Mouse (Mus musculus): ENCODE measurements around the gene Carmil2. TPM values are rescaled to one million over a fixed set of nuclear protein-coding genes. Genes with fewer than 3 reads are reported as not detected.

Gene Carmil2
- polyA plus RNA-seq, 1 experiment from 2014 or later, result 0.27 TPM

DNA sequence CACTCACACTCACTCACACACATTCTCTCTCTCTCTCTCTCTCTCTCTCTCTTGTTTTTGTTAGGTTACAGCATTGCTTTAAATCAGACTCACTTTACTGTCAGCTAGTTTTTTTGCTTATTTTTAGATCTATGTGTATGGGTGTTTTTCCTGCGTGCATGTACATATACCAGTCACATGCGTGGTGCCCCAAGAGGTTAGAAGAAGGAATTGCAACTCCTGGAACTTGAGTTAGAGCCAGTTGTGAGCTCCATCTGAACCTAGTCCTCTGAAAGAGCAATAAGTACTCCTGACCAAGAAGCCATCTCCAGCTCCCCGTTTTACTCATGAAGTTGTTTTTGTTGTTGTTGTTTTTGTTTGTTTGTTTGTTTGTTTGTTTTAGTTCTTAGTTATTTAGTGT is 24.9 kb upstream of the Carmil2 start:
- Histone ChIP-seq H3K36me3 (ENCODE audit: control insufficient read depth, insufficient read depth, low read length) (peaks cover 8% of the 10 kb centered on the region), H3K4me1 (ENCODE audit: control insufficient read depth, insufficient read depth, low read length) (no peaks in the 10 kb centered on the region), H3K4me3 (ENCODE audit: low read depth, low read length) (no peak overlapping the region), H3K27ac (ENCODE audit: low read depth, low read length) (no peak overlapping the region), H3K9ac (ENCODE audit: low read depth, low read length) (no peak overlapping the region), H3K4me2 (no peak overlapping the region), H3K27me3 (ENCODE audit: control insufficient read depth, insufficient read depth, low read length) (no peaks in the 10 kb centered on the region), H3K9me3 (replicated peaks; ENCODE audit: control insufficient read depth, low read length) (no peaks in the 10 kb centered on the region)
- WGBS (ENCODE audit: insufficient replicate concordance), result 82% methylated on average over 3 of the region's 3 CpGs
- ATAC-seq (replicated peaks; ENCODE audit: insufficient number of reproducible peaks, low FRiP score, low TSS enrichment), result no peak

DNA sequence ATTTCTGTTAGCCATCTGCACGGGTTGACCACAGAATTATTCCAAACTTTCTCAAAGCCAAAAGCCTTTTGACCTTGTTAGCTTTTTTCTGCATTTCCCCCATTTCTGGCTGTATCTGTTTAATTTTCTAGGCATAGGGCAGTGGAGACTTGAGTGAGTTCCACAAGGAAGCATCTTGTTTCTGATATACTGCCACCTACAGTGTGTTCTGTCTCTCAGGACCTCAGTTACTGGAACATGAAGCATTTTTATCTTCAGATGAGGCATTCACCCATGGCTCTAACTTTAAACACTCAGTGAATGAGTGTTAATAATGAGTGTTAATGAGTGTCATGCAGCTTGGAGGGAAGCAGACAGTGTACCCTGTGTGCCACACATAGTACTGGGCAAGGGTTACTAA is 8.2 kb upstream of the Carmil2 start:
- peaks cover 49% of the 10 kb centered on the region for H3K36me3 ChIP-seq (ENCODE audit: control insufficient read depth, insufficient read depth, low read length)
- WGBS (ENCODE audit: insufficient replicate concordance), result 86% methylated on average over 1 of the region's 1 CpGs

DNA sequence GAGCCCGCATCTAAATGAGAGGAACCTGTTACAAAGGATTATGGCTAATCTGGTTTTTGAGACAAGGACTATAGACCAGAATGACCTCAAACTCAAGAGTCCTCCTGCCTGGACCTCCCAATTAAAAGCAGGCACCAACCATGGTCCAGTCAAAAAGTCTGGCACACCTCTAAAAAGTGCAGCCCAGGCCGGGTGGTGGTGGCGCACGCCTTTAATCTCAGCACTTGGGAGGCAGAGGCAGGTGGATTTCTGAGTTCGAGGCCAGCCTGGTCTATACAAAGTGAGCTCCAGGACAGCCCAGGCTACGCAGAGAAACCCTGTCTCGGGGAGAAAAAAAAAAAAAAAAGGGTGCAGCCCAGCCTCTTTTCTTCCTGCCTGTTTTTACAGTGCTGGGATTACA is 749 bp upstream of the Carmil2 start:
- Histone ChIP-seq H3K27me3 (ENCODE audit: control insufficient read depth, insufficient read depth, low read length) (peaks cover 5% of the 10 kb centered on the region; the same call in 1 of the 2 replicates), H3K4me1 (ENCODE audit: control insufficient read depth, insufficient read depth, low read length) (peaks cover 9% of the 10 kb centered on the region), H3K36me3 (ENCODE audit: control insufficient read depth, insufficient read depth, low read length) (peaks cover 20% of the 10 kb centered on the region), H3K9ac (ENCODE audit: low read depth, low read length) (no peak overlapping the region; the same call in 1 of the 2 replicates), H3K4me3 (ENCODE audit: low read depth, low read length) (no peak overlapping the region), H3K4me2 (no peak overlapping the region; the same call in 1 of the 2 replicates), H3K9me3 (replicated peaks; ENCODE audit: control insufficient read depth, low read length) (no peaks in the 10 kb centered on the region), H3K27ac (ENCODE audit: low read depth, low read length) (no peak overlapping the region)
- WGBS (ENCODE audit: insufficient replicate concordance), result 76% methylated on average over 7 of the region's 7 CpGs
- ATAC-seq (replicated peaks; ENCODE audit: insufficient number of reproducible peaks, low FRiP score, low TSS enrichment), result no peak

More for the DNA sequence above, 8.2 kb upstream of the Carmil2 start:
- Histone ChIP-seq H3K4me1 (ENCODE audit: control insufficient read depth, insufficient read depth, low read length) (no peaks in the 10 kb centered on the region), H3K9ac (ENCODE audit: low read depth, low read length) (no peak overlapping the region), H3K4me3 (ENCODE audit: low read depth, low read length) (no peak overlapping the region), H3K27ac (ENCODE audit: low read depth, low read length) (no peak overlapping the region), H3K27me3 (ENCODE audit: control insufficient read depth, insufficient read depth, low read length) (no peaks in the 10 kb centered on the region), H3K9me3 (replicated peaks; ENCODE audit: control insufficient read depth, low read length) (no peaks in the 10 kb centered on the region), H3K4me2 (no peak overlapping the region)
- ATAC-seq (replicated peaks; ENCODE audit: insufficient number of reproducible peaks, low FRiP score, low TSS enrichment), result no peak

DNA sequence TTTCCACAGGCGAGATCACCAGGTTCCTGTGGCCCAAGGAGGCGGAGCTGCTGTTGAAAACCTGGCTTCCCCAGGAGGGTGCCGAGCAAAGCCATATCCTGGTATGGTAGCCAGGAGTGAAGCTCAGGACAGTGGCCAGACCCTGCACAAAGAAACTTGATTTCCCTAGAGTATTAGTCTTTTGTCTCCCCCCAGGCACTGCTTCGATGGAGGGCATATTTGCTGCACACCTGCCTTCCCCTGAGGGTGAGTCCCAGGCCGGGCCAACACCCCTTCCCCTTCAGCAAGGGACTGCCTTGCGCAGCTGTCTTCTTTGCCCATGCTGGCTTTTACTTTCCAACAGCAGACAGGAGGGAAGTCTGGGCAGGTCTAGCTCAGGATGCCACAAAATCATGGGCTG is 477 bp downstream of the Carmil2 start:
- Histone ChIP-seq H3K4me3 (ENCODE audit: low read depth, low read length) (no peak overlapping the region), H3K4me1 (ENCODE audit: control insufficient read depth, insufficient read depth, low read length) (peaks cover 9% of the 10 kb centered on the region), H3K36me3 (ENCODE audit: control insufficient read depth, insufficient read depth, low read length) (peaks cover 16% of the 10 kb centered on the region; the same call in 1 of the 2 replicates), H3K4me2 (no peak overlapping the region), H3K9me3 (replicated peaks; ENCODE audit: control insufficient read depth, low read length) (no peaks in the 10 kb centered on the region), H3K27me3 (ENCODE audit: control insufficient read depth, insufficient read depth, low read length) (peaks cover 10% of the 10 kb centered on the region; the same call in 1 of the 2 replicates), H3K9ac (ENCODE audit: low read depth, low read length) (no peak overlapping the region), H3K27ac (ENCODE audit: low read depth, low read length) (no peak overlapping the region)
- ATAC-seq (replicated peaks; ENCODE audit: insufficient number of reproducible peaks, low FRiP score, low TSS enrichment), result no peak
- 62% methylated on average over 6 of the region's 6 CpGs for WGBS (ENCODE audit: insufficient replicate concordance)

DNA sequence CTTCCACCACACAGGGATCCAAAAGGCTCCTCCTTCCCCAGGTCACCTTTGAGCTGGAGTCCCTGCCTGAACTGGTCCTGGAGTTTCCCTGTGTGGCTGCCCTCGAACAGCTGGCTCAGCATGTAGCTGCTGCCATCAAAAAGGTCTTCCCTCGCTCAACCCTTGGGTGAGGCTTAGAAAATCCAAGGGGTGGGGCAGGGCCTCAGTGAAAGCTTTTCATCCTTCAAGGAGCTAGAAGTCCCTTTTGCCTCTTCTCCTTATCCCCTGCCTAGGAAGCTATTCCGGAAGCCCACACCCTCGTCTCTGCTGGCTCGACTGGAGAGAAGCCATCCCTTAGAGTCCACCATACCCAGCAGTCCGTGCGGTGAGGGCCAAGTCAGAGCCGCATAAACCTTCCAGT is 1.4 kb downstream of the Carmil2 start:
- no peak for ATAC-seq (replicated peaks; ENCODE audit: insufficient number of reproducible peaks, low FRiP score, low TSS enrichment)
- H3K9ac ChIP-seq (ENCODE audit: low read depth, low read length), result no peak overlapping the region
- 62% methylated on average over 8 of the region's 8 CpGs for WGBS (ENCODE audit: insufficient replicate concordance)
- H3K27me3 ChIP-seq (ENCODE audit: control insufficient read depth, insufficient read depth, low read length), result peaks cover 10% of the 10 kb centered on the region; the same call in 1 of the 2 replicates
- H3K36me3 ChIP-seq (ENCODE audit: control insufficient read depth, insufficient read depth, low read length), result peaks cover 9% of the 10 kb centered on the region; the same call in 1 of the 2 replicates
- peaks cover 9% of the 10 kb centered on the region for H3K4me1 ChIP-seq (ENCODE audit: control insufficient read depth, insufficient read depth, low read length)
- no peak overlapping the region for H3K27ac ChIP-seq (ENCODE audit: low read depth, low read length)
- H3K4me3 ChIP-seq (ENCODE audit: low read depth, low read length), result no peak overlapping the region
- H3K4me2 ChIP-seq, result no peak overlapping the region
- H3K9me3 ChIP-seq (replicated peaks; ENCODE audit: control insufficient read depth, low read length), result no peaks in the 10 kb centered on the region

DNA sequence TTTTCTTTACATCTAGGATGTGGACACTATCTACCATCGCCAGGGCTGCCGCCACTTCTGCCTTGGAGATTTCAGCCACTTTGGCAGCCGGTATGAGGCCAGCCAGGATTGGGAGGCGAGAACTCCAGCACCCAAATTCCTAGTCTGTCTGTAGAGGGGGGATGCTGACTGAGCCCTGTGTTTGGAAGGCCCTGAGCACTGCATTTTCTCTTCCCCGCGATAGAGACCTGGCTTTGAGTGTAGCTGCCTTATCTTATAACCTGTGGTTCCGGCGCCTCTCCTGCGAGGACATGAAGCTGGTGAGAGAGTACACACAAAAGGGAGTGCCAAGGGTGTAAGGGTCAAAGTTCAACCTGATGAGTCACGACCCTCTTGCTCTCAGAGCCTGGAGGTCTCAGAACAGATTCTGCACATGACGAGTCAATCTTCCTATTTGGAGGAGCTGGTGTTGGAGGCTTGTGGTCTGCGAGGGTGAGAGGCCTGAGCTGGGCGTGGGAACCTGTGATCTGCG is 2.2 kb downstream of the Carmil2 start:
- Histone ChIP-seq H3K36me3 (ENCODE audit: control insufficient read depth, insufficient read depth, low read length) (0 out of 2 replicates have a peak, but pooled peaks cover 6% of the 10 kb centered on the region), H3K4me3 (ENCODE audit: low read depth, low read length) (no peak overlapping the region), H3K27ac (ENCODE audit: low read depth, low read length) (no peak overlapping the region), H3K4me1 (ENCODE audit: control insufficient read depth, insufficient read depth, low read length) (peaks cover 9% of the 10 kb centered on the region), H3K9me3 (replicated peaks; ENCODE audit: control insufficient read depth, low read length) (no peaks in the 10 kb centered on the region), H3K27me3 (ENCODE audit: control insufficient read depth, insufficient read depth, low read length) (peaks cover 12% of the 10 kb centered on the region; the same call in 1 of the 2 replicates), H3K4me2 (no peak overlapping the region), H3K9ac (ENCODE audit: low read depth, low read length) (no peak overlapping the region)
- WGBS (ENCODE audit: insufficient replicate concordance), result 36% methylated on average over 14 of the region's 14 CpGs
- no peak for ATAC-seq (replicated peaks; ENCODE audit: insufficient number of reproducible peaks, low FRiP score, low TSS enrichment)

DNA sequence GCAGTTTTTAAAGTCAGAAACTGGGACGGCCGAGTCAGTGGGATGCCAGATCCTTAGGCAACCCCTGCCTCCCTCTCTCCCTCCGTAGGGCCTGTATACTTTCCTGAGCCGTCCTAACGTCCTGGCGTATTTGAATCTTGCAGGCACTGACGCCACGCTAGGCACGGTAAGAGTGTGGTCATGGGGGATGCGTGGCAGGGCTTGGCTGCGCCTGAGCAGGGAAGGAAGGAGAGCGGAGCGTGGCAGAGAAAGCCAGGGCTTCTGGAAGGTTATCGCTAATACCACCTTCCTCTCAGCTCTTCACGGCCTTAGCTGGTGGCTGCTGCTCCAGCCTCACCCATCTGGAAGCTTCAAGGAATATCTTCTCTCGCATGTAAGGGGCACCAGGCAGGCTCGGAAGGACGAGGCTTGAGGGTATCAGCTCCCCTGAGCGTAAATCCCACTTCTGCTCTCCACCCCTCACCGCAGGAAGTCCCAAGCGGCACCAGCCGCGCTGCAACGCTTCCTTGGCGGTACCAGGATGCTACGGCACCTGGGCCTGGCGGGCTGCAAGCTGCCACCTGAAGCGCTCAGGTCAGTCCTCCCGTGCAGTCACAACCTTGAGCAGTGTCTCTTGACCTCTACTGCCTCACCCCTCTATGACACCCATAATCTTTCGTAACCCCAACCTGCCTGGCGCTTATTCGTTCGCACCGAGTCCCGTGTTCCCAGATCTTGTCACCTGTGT is 3.3 kb downstream of the Carmil2 start:
- WGBS (ENCODE audit: insufficient replicate concordance), result 56% methylated on average over 35 of the region's 35 CpGs
- H3K36me3 ChIP-seq (ENCODE audit: control insufficient read depth, insufficient read depth, low read length), result 0 out of 2 replicates have a peak, but pooled peaks cover 3% of the 10 kb centered on the region
- H3K27ac ChIP-seq (ENCODE audit: low read depth, low read length), result no peak overlapping the region
- H3K9ac ChIP-seq (ENCODE audit: low read depth, low read length), result no peak overlapping the region
- H3K4me1 ChIP-seq (ENCODE audit: control insufficient read depth, insufficient read depth, low read length), result peaks cover 17% of the 10 kb centered on the region
- no peak for ATAC-seq (replicated peaks; ENCODE audit: insufficient number of reproducible peaks, low FRiP score, low TSS enrichment)
- peaks cover 16% of the 10 kb centered on the region for H3K27me3 ChIP-seq (ENCODE audit: control insufficient read depth, insufficient read depth, low read length)
- no peak overlapping the region for H3K4me2 ChIP-seq
- no peaks in the 10 kb centered on the region for H3K9me3 ChIP-seq (replicated peaks; ENCODE audit: control insufficient read depth, low read length)
- no peak overlapping the region for H3K4me3 ChIP-seq (ENCODE audit: low read depth, low read length)

DNA sequence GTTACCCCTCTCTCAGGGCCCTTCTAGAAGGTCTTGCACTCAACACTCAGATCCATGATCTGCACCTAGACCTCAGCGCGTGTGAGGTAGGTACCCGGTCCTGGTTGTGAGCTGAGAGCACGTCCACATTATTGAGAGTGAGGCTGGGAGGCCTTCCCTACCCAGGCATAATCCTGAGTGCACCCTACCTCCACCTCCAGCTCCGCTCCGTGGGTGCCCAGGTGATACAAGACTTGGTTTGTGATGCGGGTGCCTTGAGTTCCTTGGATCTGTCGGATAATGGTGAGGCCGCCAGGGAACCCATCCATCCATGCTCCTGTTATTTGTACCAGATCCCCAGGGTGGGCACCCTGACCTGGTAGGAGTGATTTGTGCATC is 3.9 kb downstream of the Carmil2 start:
- Histone ChIP-seq H3K4me3 (ENCODE audit: low read depth, low read length) (no peak overlapping the region), H3K27ac (ENCODE audit: low read depth, low read length) (no peak overlapping the region), H3K4me2 (no peak overlapping the region), H3K9ac (ENCODE audit: low read depth, low read length) (no peak overlapping the region), H3K36me3 (ENCODE audit: control insufficient read depth, insufficient read depth, low read length) (0 out of 2 replicates have a peak, but pooled peaks cover 3% of the 10 kb centered on the region), H3K27me3 (ENCODE audit: control insufficient read depth, insufficient read depth, low read length) (peaks cover 19% of the 10 kb centered on the region), H3K9me3 (replicated peaks; ENCODE audit: control insufficient read depth, low read length) (no peaks in the 10 kb centered on the region), H3K4me1 (ENCODE audit: control insufficient read depth, insufficient read depth, low read length) (peaks cover 19% of the 10 kb centered on the region)
- no peak for ATAC-seq (replicated peaks; ENCODE audit: insufficient number of reproducible peaks, low FRiP score, low TSS enrichment)
- WGBS (ENCODE audit: insufficient replicate concordance), result 85% methylated on average over 9 of the region's 9 CpGs

Data from heart, embryonic 11.5 days (tissue).